Mouse (Mus musculus) CD4-positive, CD25-positive, alpha-beta regulatory T cell, adult 4 months (primary cell): ENCODE data around the gene Fyn. TPM values are rescaled to one million over a fixed set of nuclear protein-coding genes. Genes with fewer than 3 reads are reported as not detected.

Experiments used
- ATAC-seq: one replicate; pipeline ENCODE4 v1.8.0; 2017
- polyA plus RNA-seq, 2 experiments: library from polyadenylated mRNA; unstranded; fragments of 100-300 nt; shearing (Covaris generic); gene quantifications; one replicate each; pipeline ENCODE4 v1.2.1; 2017

The Fyn gene
- polyA plus RNA-seq, 2 experiments from 2014 or later, result 71.9 to 106 TPM

GRCm38 (mm10) chr10:39509937-39510336 lies 141.3 kb downstream of the Fyn start:
- no peak for ATAC-seq

- no peak for ATAC-seq
Measured at GRCm38 (mm10) chr10:39512631-39513314, 144.1 kb downstream of the Fyn start.

GRCm38 (mm10) chr10:39514916-39515315 lies 146.3 kb downstream of the Fyn start:
- ATAC-seq, result no peak

- no peak for ATAC-seq
Measured at GRCm38 (mm10) chr10:39516541-39517133, 148.0 kb downstream of the Fyn start.

GRCm38 (mm10) chr10:39517375-39517774 lies 148.7 kb downstream of the Fyn start:
- ATAC-seq, result no peak

GRCm38 (mm10) chr10:39518232-39518631 lies 149.6 kb downstream of the Fyn start:
- ATAC-seq, result no peak

- no peak for ATAC-seq
Measured at GRCm38 (mm10) chr10:39518859-39519258, 150.2 kb downstream of the Fyn start.

- ATAC-seq, result peak; percentile 66
Measured at GRCm38 (mm10) chr10:39520123-39520989, 151.7 kb downstream of the Fyn start.

GRCm38 (mm10) chr10:39521327-39521726 lies 152.7 kb downstream of the Fyn start:
- ATAC-seq, result no peak

GRCm38 (mm10) chr10:39521861-39522391 lies 153.3 kb downstream of the Fyn start:
- peak; percentile 82 for ATAC-seq

GRCm38 (mm10) chr10:39522857-39523614 lies 154.4 kb downstream of the Fyn start:
- no peak for ATAC-seq

GRCm38 (mm10) chr10:39524355-39524754 lies 155.7 kb downstream of the Fyn start:
- no peak for ATAC-seq

GRCm38 (mm10) chr10:39525431-39525830 lies 156.8 kb downstream of the Fyn start:
- no peak for ATAC-seq

GRCm38 (mm10) chr10:39527113-39527512 lies 158.5 kb downstream of the Fyn start:
- ATAC-seq, result no peak

- ATAC-seq, result no peak
Measured at GRCm38 (mm10) chr10:39529179-39529578, 160.5 kb downstream of the Fyn start.

- no peak for ATAC-seq
Measured at GRCm38 (mm10) chr10:39532008-39532740, 163.5 kb downstream of the Fyn start.

- no peak for ATAC-seq
Measured at GRCm38 (mm10) chr10:39532823-39533222, 164.2 kb downstream of the Fyn start.

- ATAC-seq, result no peak
Measured at GRCm38 (mm10) chr10:39534324-39535026, 165.8 kb downstream of the Fyn start.

GRCm38 (mm10) chr10:39535347-39535746 lies 166.7 kb downstream of the Fyn start:
- no peak for ATAC-seq

- ATAC-seq, result no peak
Measured at GRCm38 (mm10) chr10:39536258-39536657, 167.6 kb downstream of the Fyn start.
